Mouse (Mus musculus) liver, postnatal 0 days (tissue): ENCODE results near the gene Hist1h1c.

Source experiments
- CTCF ChIP-seq: sonication (generic); IDR thresholded peaks from 2 replicates; pipeline ENCODE4 v1.5.1; 2016; ENCODE audit warnings: antibody characterized with exemption, low read depth
- EP300 ChIP-seq: IDR thresholded peaks from 2 replicates; pipeline ENCODE4 v1.6.1; 2016; ENCODE audit warnings: antibody characterized with exemption, low read depth, mild to moderate bottlenecking

- TF ChIP-seq CTCF = no peak
- no peak; the same call in 1 of the 2 replicates for TF ChIP-seq EP300
These were observed 14.1 kb downstream of the Hist1h1c start for GRCm38 (mm10) chr13:23752742-23753172.
